Mouse (Mus musculus) forebrain, embryonic 16.5 days (tissue): ENCODE data around the gene Gm10229. TPM values are rescaled to one million over a fixed set of nuclear protein-coding genes. Genes with fewer than 3 reads are reported as not detected.
"Not testable (repeated sequence)": the region's sequence is repeated elsewhere in the genome, so short reads cannot be mapped to it uniquely, and the experiment has no call there.

Experiments used
- ATAC-seq: fragments of 200-750 bp; cut with Nextera tagmentation; 2 replicates; pipeline ENCODE4 v1.8.0; 2017; ENCODE audit warnings: mild to moderate bottlenecking, moderate library complexity
- H3K27ac ChIP-seq: fragments of 300-500 bp; sonication (generic); 2 replicates; pipeline ENCODE4 v1.5.1; 2014; ENCODE audit warnings: low read length, control low read depth
- H3K27me3 ChIP-seq: fragments of 300-500 bp; sonication (generic); replicated peaks from 2 replicates; pipeline ENCODE4 v1.6.1; 2014; ENCODE audit warnings: low read length; ENCODE audit not compliant: control insufficient read depth, insufficient read depth
- H3K36me3 ChIP-seq: fragments of 300-500 bp; sonication (generic); 2 replicates; pipeline ENCODE4 v1.6.1; 2014; ENCODE audit not compliant: control insufficient read depth, insufficient read depth
- H3K4me1 ChIP-seq: fragments of 300-500 bp; sonication (generic); replicated peaks from 2 replicates; pipeline ENCODE4 v1.6.1; 2014; ENCODE audit warnings: low read length; ENCODE audit not compliant: control insufficient read depth, insufficient read depth
- H3K4me2 ChIP-seq: fragments of 300-500 bp; sonication (generic); 2 replicates; pipeline ENCODE4 v1.6.1; 2014; ENCODE audit warnings: mild to moderate bottlenecking, low read length, control low read depth
- H3K4me3 ChIP-seq: fragments of 300-500 bp; sonication (generic); replicated peaks from 2 replicates; pipeline ENCODE4 v1.5.1; 2014; ENCODE audit warnings: mild to moderate bottlenecking, low read length, control low read depth
- H3K9ac ChIP-seq: fragments of 300-500 bp; sonication (generic); replicated peaks from 2 replicates; pipeline ENCODE4 v1.6.1; 2014; ENCODE audit warnings: low read depth, low read length, control low read depth
- H3K9me3 ChIP-seq: fragments of 300-500 bp; sonication (generic); 2 replicates; pipeline ENCODE4 v1.6.1; 2016; ENCODE audit warnings: low read length; ENCODE audit not compliant: control insufficient read depth
- WGBS: fragments of 180-500 bp; shearing (Covaris S2); extraction: QIAGEN DNeasy Blood & Tissue Kit; methylation state at CpG from one replicate; pipeline ENCODE4 v1.1.7; 2014; 5-methylcytosine and 5-hydroxymethylcytosine counted together
- polyA plus RNA-seq: library from polyadenylated mRNA; unstranded; fragments of >200 nt; fragmentation: Nextera tagmentation; extraction: Ambion mirVana; gene quantifications from 2 replicates; pipeline ENCODE4 v1.2.1, GENCODE M21; 2015

Gm10229 gene
- not detected in 2 replicates for polyA plus RNA-seq

DNA sequence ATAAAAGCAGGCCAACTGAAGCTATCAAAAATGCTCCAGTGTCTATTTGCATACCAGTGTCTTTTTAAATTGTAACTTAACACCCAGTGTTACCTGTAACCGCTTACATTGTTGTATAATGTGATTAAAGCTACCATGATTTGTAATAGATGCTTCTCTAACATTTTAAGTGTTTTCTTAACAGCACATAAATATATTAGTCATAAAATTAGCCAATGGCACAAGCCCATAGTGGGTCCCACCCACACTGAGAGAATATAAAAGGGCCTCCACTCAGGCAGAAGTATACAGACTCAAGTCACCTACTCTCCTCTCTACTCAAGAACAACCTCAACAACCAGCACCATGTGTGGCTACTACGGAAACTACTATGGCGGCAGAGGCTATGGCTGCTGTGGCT lies at the start of gene Gm10229:
Gm10229 (plus strand) TSS at position 301 of the 400 bp plus-strand sequence.
- not testable (repeated sequence) for H3K27me3 ChIP-seq, H3K4me2 ChIP-seq, H3K9ac ChIP-seq, H3K4me3 ChIP-seq, H3K36me3 ChIP-seq, ATAC-seq, H3K4me1 ChIP-seq, H3K27ac ChIP-seq, H3K9me3 ChIP-seq
- WGBS = 89% methylated on average over 1 of the region's 3 CpGs

DNA sequence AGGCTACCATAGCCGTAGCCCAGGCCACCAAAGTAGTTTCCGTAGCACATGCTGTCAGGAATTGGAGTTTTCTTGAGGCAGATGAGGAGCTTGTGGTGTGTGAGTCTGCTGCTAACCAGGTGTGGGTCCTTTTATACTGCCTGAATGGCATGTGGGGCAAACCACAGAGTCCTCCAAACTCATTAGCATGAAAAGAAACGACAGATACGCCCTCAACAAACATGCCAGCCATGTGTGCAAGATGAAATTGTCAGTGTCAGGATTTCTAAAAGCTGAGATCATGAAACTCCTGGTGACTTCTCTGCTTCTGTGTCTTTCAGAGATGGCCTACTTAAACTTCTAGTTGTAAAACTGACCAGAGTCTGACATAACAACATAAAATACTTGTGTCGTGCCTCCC lies 4.4 kb upstream of the Gm10229 start, which contains the start of gene Krtap22-2:
Krtap22-2 (minus strand) TSS at position 101 of the 400 bp plus-strand sequence.
- no peak within 1 kb of the TSS for H3K4me3 ChIP-seq
- no peaks in the 10 kb centered on the region for H3K4me1 ChIP-seq
- ATAC-seq = no peak
- H3K36me3 ChIP-seq = no peaks in the 10 kb centered on the region
- no peak within 1 kb of the TSS for H3K27ac ChIP-seq
- H3K4me2 ChIP-seq = no peak within 1 kb of the TSS
- H3K9ac ChIP-seq = no peak within 1 kb of the TSS
- no peaks in the 10 kb centered on the region for H3K27me3 ChIP-seq
- H3K9me3 ChIP-seq = no peaks in the 10 kb centered on the region
- 82% methylated on average over 5 of the region's 5 CpGs for WGBS

DNA sequence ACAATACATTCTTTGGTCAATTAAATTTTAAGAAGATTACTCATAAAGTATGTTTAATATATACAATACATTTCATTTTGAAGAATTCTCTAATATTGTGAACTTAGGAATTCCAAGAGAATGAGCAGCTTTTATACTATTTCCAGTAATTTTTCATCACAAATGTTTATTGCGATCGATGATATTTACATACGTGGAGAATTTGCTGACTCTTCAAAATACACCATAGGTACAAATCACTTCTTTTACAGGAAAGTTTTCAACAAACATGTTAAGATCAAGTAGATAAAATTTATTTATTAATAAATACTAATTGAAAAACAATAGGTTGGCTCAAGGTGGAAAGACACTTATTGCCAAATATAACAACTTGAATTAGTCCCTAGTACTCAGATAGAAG lies 1.1 kb upstream of the Gm10229 start:
- Histone ChIP-seq H3K4me2 (no peak overlapping the region), H3K27ac (no peak overlapping the region), H3K27me3 (no peaks in the 10 kb centered on the region), H3K9me3 (no peaks in the 10 kb centered on the region), H3K4me3 (no peak overlapping the region), H3K9ac (no peak overlapping the region), H3K36me3 (no peaks in the 10 kb centered on the region), H3K4me1 (no peaks in the 10 kb centered on the region)
- 99% methylated on average over 3 of the region's 3 CpGs for WGBS
- ATAC-seq = no peak

DNA sequence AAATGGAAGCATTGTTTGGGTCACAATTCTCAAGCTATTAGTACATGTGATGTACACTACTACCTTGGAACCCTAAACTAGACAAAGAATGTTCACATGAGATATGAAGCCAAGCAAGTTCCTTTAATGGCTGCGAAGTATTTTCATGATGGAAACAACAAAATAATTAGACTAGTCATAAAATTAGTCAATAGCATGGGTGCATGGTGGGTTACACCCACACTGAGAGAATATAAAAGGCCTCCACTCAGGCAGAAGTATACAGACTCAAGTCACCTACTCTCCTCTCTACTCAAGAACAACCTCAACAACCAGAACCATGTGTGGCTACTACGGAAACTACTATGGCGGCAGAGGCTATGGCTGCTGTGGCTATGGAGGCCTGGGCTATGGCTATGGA lies 16.3 kb downstream of the Gm10229 start, which contains the start of gene Krtap6-1:
Krtap6-1 (plus strand) TSS at position 301 of the 400 bp plus-strand sequence.
- ATAC-seq, H3K36me3 ChIP-seq, H3K27ac ChIP-seq: not testable (repeated sequence)

DNA sequence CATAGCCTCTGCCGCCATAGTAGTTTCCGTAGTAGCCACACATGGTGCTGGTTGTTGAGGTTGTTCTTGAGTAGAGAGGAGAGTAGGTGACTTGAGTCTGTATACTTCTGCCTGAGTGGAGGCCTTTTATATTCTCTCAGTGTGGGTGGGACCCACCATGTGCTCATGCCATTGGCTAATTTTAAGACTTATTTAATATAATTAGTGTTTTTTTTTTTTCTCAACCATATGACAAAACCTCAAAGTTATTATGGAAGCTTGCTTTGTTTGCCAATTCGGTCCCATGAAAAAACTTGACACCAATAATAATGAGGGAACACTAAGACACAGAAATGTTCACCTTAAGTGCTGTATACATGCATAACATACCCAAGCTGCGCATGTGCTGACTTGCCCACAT lies 26.3 kb downstream of the Gm10229 start, which contains the start of gene Gm10228:
Gm10228 (minus strand) TSS at position 101 of the 400 bp plus-strand sequence.
- ATAC-seq, H3K27me3 ChIP-seq, H3K4me2 ChIP-seq, H3K27ac ChIP-seq, H3K9ac ChIP-seq, H3K9me3 ChIP-seq, H3K4me1 ChIP-seq, H3K36me3 ChIP-seq, H3K4me3 ChIP-seq: not testable (repeated sequence)
- 90% methylated on average over 2 of the region's 4 CpGs for WGBS

More for the DNA sequence above, 16.3 kb downstream of the Gm10229 start, which contains the start of gene Krtap6-1:
- not testable (repeated sequence) for H3K27me3 ChIP-seq, H3K4me1 ChIP-seq, H3K4me3 ChIP-seq, H3K4me2 ChIP-seq, H3K9me3 ChIP-seq, H3K9ac ChIP-seq
- WGBS = 93% methylated on average over 3 of the region's 3 CpGs

DNA sequence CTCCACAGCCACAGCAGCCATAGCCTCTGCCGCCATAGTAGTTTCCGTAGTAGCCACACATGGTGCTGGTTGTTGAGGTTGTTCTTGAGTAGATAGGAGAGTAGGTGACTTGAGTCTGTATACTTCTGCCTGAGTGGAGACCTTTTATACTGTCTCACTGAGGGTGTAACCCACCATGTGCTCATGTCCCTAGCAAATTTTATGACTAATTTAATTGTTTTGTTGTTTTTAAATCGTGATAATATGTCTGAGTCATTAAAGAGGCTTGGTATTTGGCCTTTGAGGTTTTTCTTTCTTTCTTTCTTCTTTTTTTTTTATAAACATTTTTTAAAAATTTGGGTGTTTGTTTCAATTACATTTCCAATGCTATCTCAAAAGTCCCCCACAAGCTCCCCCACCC lies 32.7 kb downstream of the Gm10229 start, which contains the start of gene Krtap6-5:
Krtap6-5 (minus strand) TSS at position 101 of the 400 bp plus-strand sequence.
- Histone ChIP-seq H3K9ac (no peak within 1 kb of the TSS), H3K27ac (no peak within 1 kb of the TSS), H3K4me3 (no peak within 1 kb of the TSS), H3K9me3 (no peaks in the 10 kb centered on the region), H3K27me3 (no peaks in the 10 kb centered on the region), H3K4me2 (no peak within 1 kb of the TSS), H3K4me1 (no peaks in the 10 kb centered on the region), H3K36me3 (no peaks in the 10 kb centered on the region)
- 87% methylated on average over 3 of the region's 3 CpGs for WGBS
- ATAC-seq = no peak

DNA sequence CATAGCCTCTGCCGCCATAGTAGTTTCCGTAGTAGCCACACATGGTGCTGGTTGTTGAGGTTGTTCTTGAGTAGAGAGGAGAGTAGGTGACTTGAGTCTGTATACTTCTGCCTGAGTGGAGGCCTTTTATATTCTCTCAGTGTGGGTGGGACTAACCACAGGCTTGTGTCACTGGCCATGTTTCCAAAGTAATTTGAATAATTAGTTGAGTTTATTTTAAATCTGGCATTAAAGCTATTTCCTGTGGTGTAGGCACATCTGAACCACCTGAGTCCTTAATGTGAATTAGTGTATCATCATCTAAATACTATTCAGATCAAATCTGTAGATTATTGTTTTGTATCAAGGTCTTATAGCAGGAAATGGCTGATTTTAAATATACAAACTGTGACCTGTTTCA lies 48.8 kb downstream of the Gm10229 start, which contains the start of gene 1110025L11Rik:
1110025L11Rik (minus strand) TSS at position 101 of the 400 bp plus-strand sequence.
- H3K9me3 ChIP-seq, H3K4me1 ChIP-seq, ATAC-seq, H3K27ac ChIP-seq, H3K9ac ChIP-seq, H3K27me3 ChIP-seq, H3K36me3 ChIP-seq, H3K4me2 ChIP-seq, H3K4me3 ChIP-seq: not testable (repeated sequence)
- no CpG with 5 or more reads among the region's 2 CpGs for WGBS

Other genes with a start within 250 kb of the Gm10229 start
- gene 2310057N15Rik, start 241.1 kb upstream of the Gm10229 start, polyA plus RNA-seq = not detected in 2 replicates
- not detected in 2 replicates for gene Gm5965, start 237.4 kb upstream of the Gm10229 start, polyA plus RNA-seq
- not detected in 2 replicates for gene Gm20741, start 203.1 kb upstream of the Gm10229 start, polyA plus RNA-seq
- gene Krtap15, start 195.1 kb upstream of the Gm10229 start, polyA plus RNA-seq = not detected in 2 replicates
- not detected in 2 replicates for gene Krtap14, start 189.1 kb upstream of the Gm10229 start, polyA plus RNA-seq
- gene Krtap19-1, start 145.9 kb upstream of the Gm10229 start, polyA plus RNA-seq = not detected in 2 replicates
- gene Krtap19-2, start 141.0 kb upstream of the Gm10229 start, polyA plus RNA-seq = not detected in 2 replicates
- gene Krtap19-3, start 137.2 kb upstream of the Gm10229 start, polyA plus RNA-seq = not detected in 2 replicates
- not detected in 2 replicates for gene Krtap19-4, start 130.2 kb upstream of the Gm10229 start, polyA plus RNA-seq
- gene Krtap19-5, start 118.8 kb upstream of the Gm10229 start, polyA plus RNA-seq = not detected in 2 replicates
- not detected in 2 replicates for gene Krtap19-9b, start 83.0 kb upstream of the Gm10229 start, polyA plus RNA-seq
- gene Krtap16-3, start 52.4 kb upstream of the Gm10229 start, polyA plus RNA-seq = not detected in 2 replicates
- not detected in 2 replicates for gene Krtap22-2, start 4.5 kb upstream of the Gm10229 start, polyA plus RNA-seq
- gene Krtap6-1, start 16.4 kb downstream of the Gm10229 start, polyA plus RNA-seq = not detected in 2 replicates
- gene Gm10228, start 26.2 kb downstream of the Gm10229 start, polyA plus RNA-seq = not detected in 2 replicates
- gene Krtap6-5, start 32.6 kb downstream of the Gm10229 start, polyA plus RNA-seq = not detected in 2 replicates
- not detected in 2 replicates for gene 1110025L11Rik, start 48.7 kb downstream of the Gm10229 start, polyA plus RNA-seq
- not detected in 2 replicates for gene Krtap6-3, start 68.7 kb downstream of the Gm10229 start, polyA plus RNA-seq
- gene Gm6358, start 125.6 kb downstream of the Gm10229 start, polyA plus RNA-seq = not detected in 2 replicates
- gene Gm10061, start 135.8 kb downstream of the Gm10229 start, polyA plus RNA-seq = not detected in 2 replicates
- gene Gm9789, start 142.7 kb downstream of the Gm10229 start, polyA plus RNA-seq = not detected in 2 replicates
- gene Gm7735, start 154.2 kb downstream of the Gm10229 start, polyA plus RNA-seq = not detected in 2 replicates
- not detected in 2 replicates for gene 1110057P08Rik, start 159.5 kb downstream of the Gm10229 start, polyA plus RNA-seq
- not detected in 2 replicates for gene Krtap20-2, start 190.6 kb downstream of the Gm10229 start, polyA plus RNA-seq